Mouse (Mus musculus): ENCODE data around the gene Ppara. TPM values are rescaled to one million over a fixed set of nuclear protein-coding genes. Genes with fewer than 3 reads are reported as not detected.

The Ppara gene
- polyA plus RNA-seq, 1 experiment from 2014 or later, result 5.9 TPM

GRCm38 (mm10) chr15:85698345-85699034 lies 36.3 kb upstream of the Ppara start:
- WGBS, result 75% methylated on average over 14 of the region's 14 CpGs
- H3K36me3 ChIP-seq, result peaks cover 98% of the 10 kb centered on the region
- no peak overlapping the region for H3K4me2 ChIP-seq
- H3K4me3 ChIP-seq, result no peak overlapping the region
- H3K27ac ChIP-seq (replicated peaks), result no peak overlapping the region
- no peak overlapping the region for H3K9ac ChIP-seq
- H3K27me3 ChIP-seq (replicated peaks), result no peaks in the 10 kb centered on the region; the same call in 1 of the 2 replicates
- no peaks in the 10 kb centered on the region for H3K4me1 ChIP-seq
- no peak for ATAC-seq (ENCODE audit: extremely low read depth, insufficient number of reproducible peaks, low FRiP score, low TSS enrichment)
- no peaks in the 10 kb centered on the region for H3K9me3 ChIP-seq

- Histone ChIP-seq H3K4me2 (no peak overlapping the region), H3K27me3 (replicated peaks) (no peaks in the 10 kb centered on the region; the same call in 1 of the 2 replicates), H3K9me3 (no peaks in the 10 kb centered on the region), H3K4me1 (no peaks in the 10 kb centered on the region), H3K4me3 (no peak overlapping the region), H3K36me3 (peaks cover 98% of the 10 kb centered on the region), H3K27ac (replicated peaks) (no peak overlapping the region), H3K9ac (no peak overlapping the region)
- no peak for ATAC-seq (ENCODE audit: extremely low read depth, insufficient number of reproducible peaks, low FRiP score, low TSS enrichment)
- 72% methylated on average over 5 of the region's 5 CpGs for WGBS
Measured at GRCm38 (mm10) chr15:85699452-85699851, 35.3 kb upstream of the Ppara start.

GRCm38 (mm10) chr15:85699862-85700501 lies 34.8 kb upstream of the Ppara start:
- no peaks in the 10 kb centered on the region; the same call in 1 of the 2 replicates for H3K27me3 ChIP-seq (replicated peaks)
- H3K9ac ChIP-seq, result no peak overlapping the region
- no peaks in the 10 kb centered on the region for H3K9me3 ChIP-seq
- ATAC-seq (ENCODE audit: extremely low read depth, insufficient number of reproducible peaks, low FRiP score, low TSS enrichment), result no peak
- H3K4me3 ChIP-seq, result no peak overlapping the region
- H3K27ac ChIP-seq (replicated peaks), result no peak overlapping the region
- no peak overlapping the region for H3K4me2 ChIP-seq
- no peaks in the 10 kb centered on the region for H3K4me1 ChIP-seq
- WGBS, result 87% methylated on average over 13 of the region's 13 CpGs
- H3K36me3 ChIP-seq, result peaks cover 98% of the 10 kb centered on the region

- H3K4me1 ChIP-seq, result no peaks in the 10 kb centered on the region
- no peak overlapping the region for H3K4me3 ChIP-seq
- WGBS, result 73% methylated on average over 9 of the region's 9 CpGs
- no peaks in the 10 kb centered on the region for H3K9me3 ChIP-seq
- H3K4me2 ChIP-seq, result no peak overlapping the region
- H3K9ac ChIP-seq, result no peak overlapping the region
- no peak for ATAC-seq (ENCODE audit: extremely low read depth, insufficient number of reproducible peaks, low FRiP score, low TSS enrichment)
- H3K36me3 ChIP-seq, result peaks cover 98% of the 10 kb centered on the region
- H3K27me3 ChIP-seq (replicated peaks), result no peaks in the 10 kb centered on the region
- H3K27ac ChIP-seq (replicated peaks), result no peak overlapping the region
Measured at GRCm38 (mm10) chr15:85700716-85701115, 34.1 kb upstream of the Ppara start.

GRCm38 (mm10) chr15:85701128-85701930 lies 33.5 kb upstream of the Ppara start:
- no peak overlapping the region for H3K27ac ChIP-seq (replicated peaks)
- no peaks in the 10 kb centered on the region for H3K27me3 ChIP-seq (replicated peaks)
- no peak overlapping the region for H3K4me3 ChIP-seq
- H3K4me1 ChIP-seq, result no peaks in the 10 kb centered on the region
- peaks cover 98% of the 10 kb centered on the region for H3K36me3 ChIP-seq
- no peaks in the 10 kb centered on the region for H3K9me3 ChIP-seq
- ATAC-seq (ENCODE audit: extremely low read depth, insufficient number of reproducible peaks, low FRiP score, low TSS enrichment), result no peak
- WGBS, result 67% methylated on average over 10 of the region's 10 CpGs
- no peak overlapping the region for H3K9ac ChIP-seq
- no peak overlapping the region for H3K4me2 ChIP-seq

GRCm38 (mm10) chr15:85702411-85702951 lies 32.3 kb upstream of the Ppara start:
- Histone ChIP-seq H3K4me1 (no peaks in the 10 kb centered on the region), H3K9ac (no peak overlapping the region), H3K27ac (replicated peaks) (no peak overlapping the region), H3K9me3 (no peaks in the 10 kb centered on the region), H3K4me3 (no peak overlapping the region), H3K27me3 (replicated peaks) (no peaks in the 10 kb centered on the region), H3K36me3 (peaks cover 99% of the 10 kb centered on the region), H3K4me2 (no peak overlapping the region)
- WGBS, result 88% methylated on average over 13 of the region's 13 CpGs
- ATAC-seq (ENCODE audit: extremely low read depth, insufficient number of reproducible peaks, low FRiP score, low TSS enrichment), result no peak

GRCm38 (mm10) chr15:85703194-85703641 lies 31.6 kb upstream of the Ppara start:
- 65% methylated on average over 11 of the region's 11 CpGs for WGBS
- H3K36me3 ChIP-seq, result peaks cover 95% of the 10 kb centered on the region
- H3K27me3 ChIP-seq (replicated peaks), result no peaks in the 10 kb centered on the region
- no peak overlapping the region for H3K4me2 ChIP-seq
- no peaks in the 10 kb centered on the region for H3K4me1 ChIP-seq
- no peak overlapping the region for H3K4me3 ChIP-seq
- no peak overlapping the region for H3K9ac ChIP-seq
- H3K27ac ChIP-seq (replicated peaks), result no peak overlapping the region
- ATAC-seq (ENCODE audit: extremely low read depth, insufficient number of reproducible peaks, low FRiP score, low TSS enrichment), result no peak
- H3K9me3 ChIP-seq, result no peaks in the 10 kb centered on the region

- 90% methylated on average over 4 of the region's 4 CpGs for WGBS
- H3K9ac ChIP-seq, result no peak overlapping the region
- ATAC-seq (ENCODE audit: extremely low read depth, insufficient number of reproducible peaks, low FRiP score, low TSS enrichment), result no peak
- peaks cover 89% of the 10 kb centered on the region for H3K36me3 ChIP-seq
- H3K4me3 ChIP-seq, result no peak overlapping the region
- no peaks in the 10 kb centered on the region for H3K9me3 ChIP-seq
- H3K4me2 ChIP-seq, result no peak overlapping the region
- H3K4me1 ChIP-seq, result no peaks in the 10 kb centered on the region
- no peaks in the 10 kb centered on the region for H3K27me3 ChIP-seq (replicated peaks)
- H3K27ac ChIP-seq (replicated peaks), result no peak overlapping the region
Measured at GRCm38 (mm10) chr15:85703858-85704257, 30.9 kb upstream of the Ppara start.

- WGBS, result 80% methylated on average over 8 of the region's 8 CpGs
Measured at GRCm38 (mm10) chr15:85704341-85705012, 30.3 kb upstream of the Ppara start.

GRCm38 (mm10) chr15:85705013-85705528 lies 29.7 kb upstream of the Ppara start:
- peaks cover 77% of the 10 kb centered on the region for H3K36me3 ChIP-seq
- no peaks in the 10 kb centered on the region for H3K9me3 ChIP-seq
- H3K4me1 ChIP-seq, result peaks cover 10% of the 10 kb centered on the region
- no peak for ATAC-seq (ENCODE audit: extremely low read depth, insufficient number of reproducible peaks, low FRiP score, low TSS enrichment)
- no peak overlapping the region for H3K9ac ChIP-seq
- 68% methylated on average over 9 of the region's 9 CpGs for WGBS
- H3K4me2 ChIP-seq, result no peak overlapping the region
- no peak overlapping the region for H3K27ac ChIP-seq (replicated peaks)
- H3K4me3 ChIP-seq, result no peak overlapping the region
- H3K27me3 ChIP-seq (replicated peaks), result no peaks in the 10 kb centered on the region

More at GRCm38 (mm10) chr15:85704341-85705012, 30.3 kb upstream of the Ppara start:
- Histone ChIP-seq H3K4me2 (no peak overlapping the region), H3K9me3 (no peaks in the 10 kb centered on the region), H3K9ac (no peak overlapping the region), H3K27ac (replicated peaks) (no peak overlapping the region), H3K4me1 (peaks cover 4% of the 10 kb centered on the region), H3K4me3 (no peak overlapping the region), H3K36me3 (peaks cover 83% of the 10 kb centered on the region), H3K27me3 (replicated peaks) (no peaks in the 10 kb centered on the region)
- ATAC-seq (ENCODE audit: extremely low read depth, insufficient number of reproducible peaks, low FRiP score, low TSS enrichment), result no peak

Data from heart, embryonic 13.5 days (tissue).